Mouse (Mus musculus) forebrain, embryonic 16.5 days (tissue): ENCODE data around the gene Gm20388. TPM values are rescaled to one million over a fixed set of nuclear protein-coding genes. Genes with fewer than 3 reads are reported as not detected.

Experiments
- ATAC-seq: fragments of 200-750 bp; cut with Nextera tagmentation; 2 replicates; pipeline ENCODE4 v1.8.0; 2017; ENCODE audit warnings: mild to moderate bottlenecking, moderate library complexity
- H3K27ac ChIP-seq: fragments of 300-500 bp; sonication (generic); 2 replicates; pipeline ENCODE4 v1.5.1; 2014; ENCODE audit warnings: low read length, control low read depth
- H3K27me3 ChIP-seq: fragments of 300-500 bp; sonication (generic); replicated peaks from 2 replicates; pipeline ENCODE4 v1.6.1; 2014; ENCODE audit warnings: low read length; ENCODE audit not compliant: control insufficient read depth, insufficient read depth
- H3K36me3 ChIP-seq: fragments of 300-500 bp; sonication (generic); 2 replicates; pipeline ENCODE4 v1.6.1; 2014; ENCODE audit not compliant: control insufficient read depth, insufficient read depth
- H3K4me1 ChIP-seq: fragments of 300-500 bp; sonication (generic); replicated peaks from 2 replicates; pipeline ENCODE4 v1.6.1; 2014; ENCODE audit warnings: low read length; ENCODE audit not compliant: control insufficient read depth, insufficient read depth
- H3K4me2 ChIP-seq: fragments of 300-500 bp; sonication (generic); 2 replicates; pipeline ENCODE4 v1.6.1; 2014; ENCODE audit warnings: mild to moderate bottlenecking, low read length, control low read depth
- H3K4me3 ChIP-seq: fragments of 300-500 bp; sonication (generic); replicated peaks from 2 replicates; pipeline ENCODE4 v1.5.1; 2014; ENCODE audit warnings: mild to moderate bottlenecking, low read length, control low read depth
- H3K9ac ChIP-seq: fragments of 300-500 bp; sonication (generic); replicated peaks from 2 replicates; pipeline ENCODE4 v1.6.1; 2014; ENCODE audit warnings: low read depth, low read length, control low read depth
- H3K9me3 ChIP-seq: fragments of 300-500 bp; sonication (generic); 2 replicates; pipeline ENCODE4 v1.6.1; 2016; ENCODE audit warnings: low read length; ENCODE audit not compliant: control insufficient read depth
- WGBS: fragments of 180-500 bp; shearing (Covaris S2); extraction: QIAGEN DNeasy Blood & Tissue Kit; methylation state at CpG from one replicate; pipeline ENCODE4 v1.1.7; 2014; 5-methylcytosine and 5-hydroxymethylcytosine counted together
- polyA plus RNA-seq: library from polyadenylated mRNA; unstranded; fragments of >200 nt; fragmentation: Nextera tagmentation; extraction: Ambion mirVana; gene quantifications from 2 replicates; pipeline ENCODE4 v1.2.1, GENCODE M21; 2015

Gene Gm20388
- polyA plus RNA-seq, 1 experiment from 2014 or later, result 4.7 TPM

DNA sequence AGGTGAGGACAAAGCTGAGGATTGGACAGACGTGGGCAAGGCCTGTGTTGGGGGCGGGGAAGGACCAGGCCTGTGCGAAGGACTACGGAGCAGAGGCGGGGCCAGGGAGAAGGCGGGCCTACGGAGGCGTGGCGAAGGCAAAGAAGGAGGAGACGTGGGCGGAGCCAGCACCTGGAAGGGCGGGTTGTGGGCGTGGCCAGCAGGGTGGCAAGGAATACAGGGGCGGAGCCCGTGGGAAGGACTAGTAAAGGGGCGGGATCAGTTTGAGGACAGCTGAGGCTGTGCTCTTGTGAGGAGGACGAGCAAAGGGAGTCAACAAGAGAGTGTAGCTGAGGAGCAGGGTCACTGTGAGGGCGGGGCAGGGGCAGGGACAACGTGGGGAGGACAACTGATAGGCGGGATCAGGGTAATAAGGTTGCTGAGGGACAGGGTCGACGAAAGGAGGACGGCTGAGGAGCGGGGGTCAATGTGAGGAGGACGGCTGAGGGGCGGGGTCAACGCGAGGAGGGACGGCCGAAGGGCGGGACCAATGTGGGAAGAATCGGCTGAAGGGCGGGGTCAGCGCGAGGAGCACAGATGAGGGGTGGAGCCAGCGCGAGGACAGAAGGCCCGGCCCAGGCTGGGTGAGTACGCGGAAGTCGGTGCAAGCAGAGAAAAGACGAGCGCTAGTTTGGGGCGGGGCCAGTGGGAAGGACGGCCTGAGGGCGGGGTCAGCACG, 2370.8 kb downstream of the Gm20388 start:
- Histone ChIP-seq H3K36me3 (no peaks in the 10 kb centered on the region), H3K4me1 (peaks cover 26% of the 10 kb centered on the region), H3K27me3 (peaks cover 9% of the 10 kb centered on the region), H3K9ac (no peak overlapping the region), H3K4me2 (peak overlapping the region; percentile 86), H3K4me3 (peak overlapping the region; percentile 59), H3K27ac (no peak overlapping the region), H3K9me3 (no peaks in the 10 kb centered on the region)
- peak; percentile 90 for ATAC-seq
- under 1% methylated on average over 47 of the region's 47 CpGs for WGBS

GRCm38 (mm10) chr8:122282035-122282358, 2371.4 kb downstream of the Gm20388 start, which contains the start of gene Zfpm1:
Gene Zfpm1 (plus strand): TSS chr8:122282141.
- Histone ChIP-seq H3K27ac (0 out of 2 replicates have a peak within 1 kb of the TSS, but pooled peaks have one; percentile 16), H3K9me3 (no peaks in the 10 kb centered on the region), H3K4me3 (peak within 1 kb of the TSS; percentile 59), H3K4me2 (peak within 1 kb of the TSS; percentile 86), H3K4me1 (peaks cover 26% of the 10 kb centered on the region), H3K27me3 (peaks cover 9% of the 10 kb centered on the region), H3K36me3 (no peaks in the 10 kb centered on the region), H3K9ac (peak within 1 kb of the TSS; percentile 61)
- WGBS, result 0% methylated on average over 19 of the region's 60 CpGs
- ATAC-seq, result no peak

- Histone ChIP-seq H3K4me2 (peak overlapping the region; percentile 86), H3K9ac (peak overlapping the region; percentile 61), H3K27ac (no peak overlapping the region), H3K4me3 (peak overlapping the region; percentile 59), H3K36me3 (no peaks in the 10 kb centered on the region), H3K4me1 (peaks cover 26% of the 10 kb centered on the region), H3K27me3 (peaks cover 9% of the 10 kb centered on the region), H3K9me3 (no peaks in the 10 kb centered on the region)
- ATAC-seq, result no peak
- WGBS, result under 1% methylated on average over 61 of the region's 70 CpGs
Observed at GRCm38 (mm10) chr8:122282501-122283355, 2372.1 kb downstream of the Gm20388 start.

- ATAC-seq, result no peak
- no peaks in the 10 kb centered on the region for H3K9me3 ChIP-seq
- H3K9ac ChIP-seq, result peak overlapping the region; percentile 61
- H3K4me1 ChIP-seq, result peaks cover 26% of the 10 kb centered on the region
- H3K36me3 ChIP-seq, result no peaks in the 10 kb centered on the region
- peaks cover 9% of the 10 kb centered on the region for H3K27me3 ChIP-seq
- peak overlapping the region; percentile 59 for H3K4me3 ChIP-seq
- WGBS, result 1% methylated on average over 37 of the region's 37 CpGs
- H3K27ac ChIP-seq, result no peak overlapping the region
- peak overlapping the region; percentile 86 for H3K4me2 ChIP-seq
Observed at GRCm38 (mm10) chr8:122283356-122284202, 2372.9 kb downstream of the Gm20388 start.

DNA sequence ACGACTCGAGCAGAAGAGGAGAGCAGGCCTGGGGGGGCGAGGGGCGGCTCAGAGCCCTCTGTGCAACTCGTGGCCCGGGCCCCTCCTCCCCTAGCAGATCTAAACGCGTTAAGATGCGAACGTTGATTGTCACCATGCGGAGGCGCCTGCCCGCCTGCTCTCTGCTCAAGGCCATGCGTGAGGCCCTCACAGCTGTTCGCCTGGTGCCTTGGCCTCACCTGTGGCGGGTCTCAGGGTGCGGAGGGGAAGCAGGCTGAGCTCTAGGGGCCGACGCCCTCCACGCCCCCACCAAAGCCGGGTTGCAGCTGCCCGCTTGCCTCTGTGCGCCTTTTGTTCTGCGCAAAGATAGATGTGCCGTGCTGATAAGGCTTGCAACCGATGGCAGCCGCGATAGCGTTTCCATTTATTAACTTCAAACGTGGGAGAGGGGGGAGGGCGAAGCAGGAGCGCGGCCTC, 2373.6 kb downstream of the Gm20388 start:
- Histone ChIP-seq H3K4me2 (peak overlapping the region; percentile 86), H3K36me3 (no peaks in the 10 kb centered on the region), H3K4me1 (peaks cover 26% of the 10 kb centered on the region), H3K9me3 (no peaks in the 10 kb centered on the region), H3K27me3 (peaks cover 9% of the 10 kb centered on the region), H3K27ac (no peak overlapping the region), H3K4me3 (peak overlapping the region; percentile 59), H3K9ac (peak overlapping the region; percentile 59)
- WGBS, result 1% methylated on average over 33 of the region's 33 CpGs
- no peak for ATAC-seq

- peaks cover 26% of the 10 kb centered on the region for H3K4me1 ChIP-seq
- WGBS, result 6% methylated on average over 21 of the region's 21 CpGs
Observed at GRCm38 (mm10) chr8:122284659-122285261, 2374.1 kb downstream of the Gm20388 start.

DNA sequence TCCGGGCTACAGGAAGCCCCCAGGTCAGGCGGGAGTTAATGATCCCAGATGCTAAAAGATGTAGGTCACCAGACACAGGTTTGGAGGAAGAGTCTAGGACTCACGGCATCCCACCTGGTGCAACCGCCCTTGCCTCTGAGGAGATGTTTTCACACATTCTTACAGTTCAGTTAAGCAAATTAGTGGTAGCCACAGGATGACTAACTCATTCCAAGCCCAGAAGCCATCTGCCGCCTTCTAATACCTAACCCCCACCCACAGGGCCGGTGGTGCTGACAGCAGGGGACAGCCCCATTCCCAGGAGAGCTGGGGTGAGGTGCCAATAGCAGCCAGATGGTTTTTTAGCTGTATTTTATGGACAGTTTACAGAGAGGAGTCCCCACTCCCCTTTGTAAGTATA, 2375.1 kb downstream of the Gm20388 start:
- 69% methylated on average over 6 of the region's 6 CpGs for WGBS
- Histone ChIP-seq H3K9me3 (no peaks in the 10 kb centered on the region), H3K4me2 (no peak overlapping the region), H3K4me3 (no peak overlapping the region), H3K27ac (no peak overlapping the region), H3K4me1 (peaks cover 26% of the 10 kb centered on the region), H3K9ac (no peak overlapping the region), H3K36me3 (no peaks in the 10 kb centered on the region), H3K27me3 (peaks cover 9% of the 10 kb centered on the region)
- ATAC-seq, result no peak

More at GRCm38 (mm10) chr8:122284659-122285261, 2374.1 kb downstream of the Gm20388 start:
- H3K9me3 ChIP-seq, result no peaks in the 10 kb centered on the region
- no peak overlapping the region for H3K27ac ChIP-seq
- peak overlapping the region; percentile 59 for H3K9ac ChIP-seq
- peaks cover 9% of the 10 kb centered on the region for H3K27me3 ChIP-seq
- no peak for ATAC-seq
- no peaks in the 10 kb centered on the region for H3K36me3 ChIP-seq
- peak overlapping the region; percentile 59 for H3K4me3 ChIP-seq
- H3K4me2 ChIP-seq, result peak overlapping the region; percentile 86

- H3K4me2 ChIP-seq, result no peak overlapping the region
- WGBS, result 77% methylated on average over 10 of the region's 10 CpGs
- no peaks in the 10 kb centered on the region for H3K36me3 ChIP-seq
- no peak overlapping the region for H3K27ac ChIP-seq
- peaks cover 26% of the 10 kb centered on the region for H3K4me1 ChIP-seq
- no peak for ATAC-seq
- no peak overlapping the region for H3K4me3 ChIP-seq
- H3K27me3 ChIP-seq, result peaks cover 9% of the 10 kb centered on the region
- H3K9me3 ChIP-seq, result no peaks in the 10 kb centered on the region
- H3K9ac ChIP-seq, result no peak overlapping the region
Observed at GRCm38 (mm10) chr8:122286899-122287298, 2376.3 kb downstream of the Gm20388 start.
